Mouse (Mus musculus): Measurements from ENCODE around the gene Clpb.
A peak's percentile ranks its signal among the peaks of the same experiment; 100 is the strongest.

The Clpb gene

DNA sequence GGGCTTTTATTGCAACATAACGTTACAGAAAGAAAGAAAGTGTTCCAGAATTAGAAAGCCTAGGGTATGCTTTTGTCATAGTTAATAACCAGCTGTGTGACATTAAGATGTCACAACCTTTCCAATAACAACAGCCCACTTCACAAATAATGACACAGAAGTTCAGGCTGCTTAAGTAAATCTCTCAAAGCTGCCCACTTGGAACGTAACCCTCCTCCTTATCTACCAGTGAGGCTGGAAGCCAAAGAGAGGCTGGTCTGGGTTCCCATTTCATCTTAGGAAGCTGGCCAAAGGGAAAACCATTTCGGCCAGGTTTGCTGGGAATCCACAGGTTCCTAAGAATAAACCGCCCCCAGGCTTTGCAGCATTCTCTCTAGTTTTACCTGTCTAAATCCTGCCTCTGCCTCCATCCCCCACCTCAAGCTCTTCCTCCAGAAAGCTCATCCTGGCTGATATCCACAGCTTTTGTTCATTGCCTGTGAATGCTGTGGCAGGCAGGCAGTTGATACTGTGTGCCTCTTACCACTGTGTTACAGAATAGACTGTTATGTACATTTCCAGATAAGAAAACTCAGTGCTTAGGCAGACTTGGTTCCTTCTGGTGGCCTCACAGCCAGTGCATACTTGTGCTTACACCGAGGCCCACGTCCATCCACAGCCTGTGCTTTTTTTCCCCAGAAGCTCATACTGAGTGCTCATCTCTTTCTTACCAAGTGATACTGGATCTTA is 12.8 kb downstream of the Clpb start:
- ATAC-seq (ENCODE audit: low TSS enrichment), result no peak

DNA sequence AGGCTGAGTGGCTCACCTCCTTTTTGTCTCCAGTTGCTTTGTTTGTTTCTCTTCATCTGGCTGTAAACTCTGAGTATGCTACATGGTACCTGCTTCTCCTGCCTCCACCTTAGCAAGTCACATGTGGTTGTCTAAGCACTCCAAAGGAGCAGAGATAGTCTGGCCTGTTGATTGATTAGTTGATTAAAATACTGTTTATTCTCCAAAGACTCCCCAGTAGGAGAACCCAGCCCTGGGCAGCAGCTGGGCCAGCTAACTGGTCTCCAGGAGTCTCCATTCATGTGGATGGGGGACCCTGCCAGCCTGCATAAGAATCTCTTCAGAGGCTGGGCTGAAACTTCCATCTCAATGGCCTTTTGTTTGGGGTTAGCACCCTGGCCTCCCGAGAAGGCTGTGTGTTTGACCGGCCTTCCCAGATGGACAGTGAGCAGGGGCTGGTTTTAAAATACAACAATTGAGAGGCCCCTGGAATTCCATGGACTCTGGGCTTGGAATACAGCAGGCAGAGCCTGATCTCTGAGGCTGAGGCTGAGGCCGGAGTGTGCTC is 13.4 kb downstream of the Clpb start:
- 0 out of 2 replicates have a peak, but pooled peaks have one; percentile 24 for ATAC-seq (ENCODE audit: low TSS enrichment)

DNA sequence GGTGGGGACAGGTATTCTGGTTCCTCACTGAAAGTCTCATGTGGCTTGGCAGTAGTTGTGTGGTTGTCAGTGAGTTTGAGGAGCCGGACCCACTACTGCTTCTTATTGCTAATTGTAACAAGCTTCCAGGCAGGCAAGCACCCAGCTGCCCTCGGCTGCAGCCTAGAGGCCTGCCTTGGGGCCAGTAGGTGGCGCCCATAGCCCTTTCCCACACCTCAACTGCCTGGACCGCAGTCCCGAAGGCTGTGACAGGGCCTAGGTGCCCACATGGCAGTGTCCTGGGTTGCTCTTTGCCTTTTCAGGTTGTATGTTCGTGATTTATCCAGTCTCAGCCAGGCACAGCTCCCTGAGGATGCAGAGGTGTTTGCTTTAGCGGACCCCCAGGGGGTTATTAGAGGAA is 16.2 kb downstream of the Clpb start:
- peak; percentile 88 for ATAC-seq (ENCODE audit: low TSS enrichment)

DNA sequence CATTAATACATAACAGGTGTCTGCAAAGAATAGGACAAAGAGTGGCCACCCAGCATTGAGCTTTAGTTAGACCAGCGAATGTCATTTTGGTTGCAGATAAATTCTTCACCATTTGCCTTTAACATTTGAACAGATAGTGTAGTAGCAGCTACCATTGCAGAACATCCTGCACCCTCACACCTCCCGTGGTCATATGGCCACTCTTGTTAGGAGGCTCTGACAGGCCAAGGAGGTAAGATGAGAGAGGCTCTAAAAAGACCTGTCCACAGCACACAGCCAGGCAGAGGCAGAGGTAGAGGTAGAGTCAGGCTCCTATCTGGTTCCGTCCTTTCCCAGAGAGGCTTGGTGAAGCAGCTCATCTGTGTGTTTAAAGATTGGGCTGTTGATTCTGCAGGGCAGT is 17.5 kb downstream of the Clpb start:
- no peak for ATAC-seq (ENCODE audit: low TSS enrichment)

DNA sequence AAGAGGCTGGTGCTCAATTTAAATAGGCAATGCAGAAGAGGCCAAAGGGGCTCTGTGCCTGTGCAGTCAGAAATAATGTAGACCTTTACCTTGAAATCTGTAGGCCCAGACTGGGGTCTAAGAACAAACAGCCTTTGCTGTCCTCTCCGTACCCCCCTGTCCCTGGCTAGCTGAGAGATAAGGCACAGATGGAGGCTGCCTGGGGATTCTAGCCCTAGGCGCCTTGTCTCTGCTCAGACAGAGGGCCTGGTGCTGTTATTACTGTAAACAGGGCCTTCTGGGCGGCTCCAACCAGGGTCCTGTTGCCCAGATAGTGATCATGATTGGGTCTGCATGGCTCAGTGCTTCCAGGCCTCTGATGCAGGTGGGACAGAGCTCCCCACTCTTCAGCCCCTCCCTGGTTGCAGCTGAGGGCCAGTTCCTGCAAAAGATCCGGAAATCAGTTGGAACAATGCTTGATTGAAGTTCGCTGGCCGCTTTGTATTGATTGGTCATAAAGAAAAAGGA is 18.2 kb downstream of the Clpb start:
- no peak for ATAC-seq (ENCODE audit: low TSS enrichment)

DNA sequence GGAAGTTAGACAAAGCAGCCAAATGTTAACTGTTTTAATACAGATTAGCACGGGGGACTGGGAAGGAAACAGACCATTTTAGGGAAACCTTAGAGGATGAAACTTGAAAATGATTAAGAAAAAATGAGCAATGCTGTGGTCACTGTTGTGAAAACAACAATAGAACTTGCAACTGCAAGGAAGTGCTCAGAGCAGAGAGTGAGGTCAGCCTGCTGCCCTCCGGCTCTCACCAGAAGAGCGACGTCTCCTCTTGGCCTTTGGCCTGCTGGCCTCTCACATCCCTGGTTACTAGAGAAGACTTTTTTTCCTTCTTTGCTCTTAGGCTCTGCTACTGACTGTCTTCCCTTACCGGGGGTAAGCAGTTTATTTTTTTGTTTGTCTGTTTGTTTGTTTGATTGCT is 19.5 kb downstream of the Clpb start:
- ATAC-seq (ENCODE audit: low TSS enrichment), result no peak

DNA sequence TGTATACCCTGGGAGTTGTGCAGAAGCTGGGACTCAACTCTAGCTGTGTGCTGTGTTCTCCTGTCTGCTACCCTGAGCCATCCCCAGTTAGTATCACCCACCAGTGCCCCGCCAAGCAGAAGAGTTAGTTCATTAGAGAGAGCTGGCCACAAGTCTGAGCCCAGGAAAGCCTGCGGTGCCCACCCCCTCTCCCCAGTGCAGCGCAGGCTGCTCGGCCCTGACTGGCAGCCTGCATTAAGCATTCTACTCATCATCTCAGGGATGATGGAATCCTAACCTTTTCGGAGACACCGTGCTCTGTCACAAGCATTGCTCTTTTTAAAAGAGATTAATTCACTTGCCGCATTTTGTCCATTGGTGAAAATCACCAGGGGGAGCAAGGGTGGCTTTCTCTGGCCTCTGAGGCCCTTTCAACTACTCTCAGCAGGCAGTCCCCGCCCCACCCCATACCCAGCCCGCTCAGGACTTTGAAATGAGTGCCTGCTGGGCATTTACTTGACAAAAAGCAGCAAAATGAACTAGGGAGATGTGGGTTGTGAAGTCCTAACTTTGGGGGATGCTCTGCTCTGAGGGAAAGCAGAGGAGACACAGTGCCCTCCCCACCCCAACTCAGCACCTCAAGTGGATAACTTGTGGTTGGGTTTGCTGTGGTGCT is 20.7 kb downstream of the Clpb start:
- ATAC-seq (ENCODE audit: low TSS enrichment), result no peak

DNA sequence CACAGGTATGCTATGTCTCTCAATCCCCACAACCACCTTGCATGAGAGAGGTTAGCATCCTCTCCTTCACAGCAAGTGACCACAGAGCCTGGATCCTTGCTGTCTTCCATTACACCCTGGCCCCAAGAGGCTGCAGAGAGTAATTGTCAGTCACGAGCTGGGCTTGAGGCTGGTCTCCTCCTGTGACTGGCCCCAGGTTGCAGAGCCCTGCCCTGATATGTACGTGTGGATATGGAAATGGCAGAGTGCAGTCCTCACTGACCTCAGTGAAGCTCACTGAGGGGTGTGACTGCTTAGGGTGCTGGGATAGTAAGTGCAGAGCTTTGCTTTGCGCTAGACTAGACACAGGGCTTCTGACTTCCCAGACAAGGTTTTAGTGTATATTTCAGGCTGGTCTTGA is 21.2 kb downstream of the Clpb start:
- no peak for ATAC-seq (ENCODE audit: low TSS enrichment)

DNA sequence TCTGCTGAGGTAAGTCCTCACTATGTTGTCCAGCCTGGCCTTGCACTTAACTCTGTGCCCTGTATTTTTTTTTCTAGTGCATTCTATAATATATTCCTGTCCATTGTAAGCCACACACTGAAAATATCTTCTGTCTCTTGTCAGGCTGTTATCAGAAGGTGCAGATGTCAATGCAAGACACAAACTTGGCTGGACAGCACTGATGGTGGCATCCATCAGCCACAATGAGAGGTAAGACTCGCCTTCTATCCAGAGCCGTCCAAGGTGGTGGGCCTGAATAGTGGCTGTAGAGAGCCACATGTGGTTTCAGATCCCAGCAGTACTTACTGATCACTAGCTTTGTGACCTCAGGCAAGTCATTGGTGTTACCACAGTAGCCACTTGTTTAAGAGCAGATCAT is 23.7 kb downstream of the Clpb start:
- ATAC-seq (ENCODE audit: low TSS enrichment), result no peak

DNA sequence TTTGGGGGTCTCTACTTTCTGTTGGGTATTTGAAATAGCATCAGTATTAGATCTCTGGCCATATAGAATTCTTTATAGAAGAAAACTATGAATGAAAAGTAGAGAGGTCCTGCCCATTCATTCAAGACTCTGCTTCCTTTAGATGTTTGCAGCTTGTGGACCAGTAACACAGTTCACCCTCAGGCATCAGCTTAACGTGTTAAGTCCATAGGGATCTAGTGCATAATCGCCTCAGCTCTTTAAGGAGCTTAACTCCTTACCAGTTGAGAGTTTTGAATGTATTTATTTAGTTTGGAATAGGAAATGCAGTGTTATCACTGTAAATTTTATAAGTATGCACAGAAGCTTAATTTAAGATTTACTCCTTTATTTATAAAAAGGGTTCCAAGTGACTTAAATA is 27.0 kb downstream of the Clpb start:
- ATAC-seq (ENCODE audit: low TSS enrichment), result no peak

DNA sequence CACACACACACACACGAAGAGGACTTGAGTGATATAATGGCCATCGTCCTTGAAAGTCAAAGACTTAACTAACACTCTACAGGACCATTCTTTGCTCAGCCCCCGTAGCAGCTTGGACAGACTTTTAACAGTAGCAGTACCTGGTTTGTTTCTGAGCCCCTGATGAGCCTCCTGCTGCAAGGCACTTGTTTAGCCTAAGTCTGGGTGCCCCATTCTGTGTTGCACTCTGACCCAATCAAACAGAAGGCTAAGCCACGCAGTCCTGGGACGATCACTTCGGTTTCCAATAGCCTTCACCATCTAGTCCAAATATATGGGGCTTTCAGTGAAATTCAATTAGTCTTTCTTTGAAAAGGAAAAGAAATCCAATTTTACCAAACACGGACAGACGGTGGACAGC is 28.4 kb downstream of the Clpb start:
- ATAC-seq (ENCODE audit: low TSS enrichment), result no peak

DNA sequence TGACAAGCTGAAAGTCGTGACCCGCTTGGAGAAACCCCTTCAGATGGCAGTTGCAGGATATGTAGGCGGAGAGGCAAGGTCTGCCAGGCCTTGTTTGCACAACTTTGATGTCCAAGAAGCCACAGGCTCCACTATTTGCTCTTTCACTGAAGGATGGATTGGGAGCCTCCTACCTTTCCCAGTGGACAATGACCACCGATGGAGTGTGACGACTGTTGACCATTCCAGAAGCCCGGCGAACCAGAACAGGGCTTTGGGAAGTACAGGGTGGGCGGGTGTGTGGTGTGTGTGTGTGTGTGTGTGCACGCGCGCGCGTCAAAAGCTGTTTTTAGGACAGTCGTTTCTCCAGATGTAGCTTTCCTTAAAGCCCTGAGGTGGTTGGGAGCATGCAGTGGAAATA is 29.0 kb downstream of the Clpb start:
- ATAC-seq (ENCODE audit: low TSS enrichment), result no peak

DNA sequence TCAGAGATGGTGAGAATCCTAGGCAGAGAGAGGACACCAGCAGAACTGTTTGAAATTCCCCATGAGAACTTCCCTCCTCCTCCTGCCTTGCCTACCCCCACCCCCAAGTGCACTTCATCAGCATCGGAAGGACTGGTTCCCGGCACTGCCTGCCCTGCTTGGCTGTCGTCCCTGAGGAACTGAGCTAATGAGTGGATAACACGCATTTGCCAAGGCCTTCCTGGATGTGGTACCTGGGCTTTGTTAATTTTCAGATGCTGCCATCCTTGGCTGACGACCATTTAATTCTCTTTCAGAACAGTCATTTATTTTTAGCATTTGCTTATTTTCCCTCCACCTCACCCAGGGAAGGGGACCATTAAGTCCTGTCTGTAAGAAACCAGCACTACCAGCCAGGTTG is 32.0 kb downstream of the Clpb start:
- ATAC-seq (ENCODE audit: low TSS enrichment), result no peak

DNA sequence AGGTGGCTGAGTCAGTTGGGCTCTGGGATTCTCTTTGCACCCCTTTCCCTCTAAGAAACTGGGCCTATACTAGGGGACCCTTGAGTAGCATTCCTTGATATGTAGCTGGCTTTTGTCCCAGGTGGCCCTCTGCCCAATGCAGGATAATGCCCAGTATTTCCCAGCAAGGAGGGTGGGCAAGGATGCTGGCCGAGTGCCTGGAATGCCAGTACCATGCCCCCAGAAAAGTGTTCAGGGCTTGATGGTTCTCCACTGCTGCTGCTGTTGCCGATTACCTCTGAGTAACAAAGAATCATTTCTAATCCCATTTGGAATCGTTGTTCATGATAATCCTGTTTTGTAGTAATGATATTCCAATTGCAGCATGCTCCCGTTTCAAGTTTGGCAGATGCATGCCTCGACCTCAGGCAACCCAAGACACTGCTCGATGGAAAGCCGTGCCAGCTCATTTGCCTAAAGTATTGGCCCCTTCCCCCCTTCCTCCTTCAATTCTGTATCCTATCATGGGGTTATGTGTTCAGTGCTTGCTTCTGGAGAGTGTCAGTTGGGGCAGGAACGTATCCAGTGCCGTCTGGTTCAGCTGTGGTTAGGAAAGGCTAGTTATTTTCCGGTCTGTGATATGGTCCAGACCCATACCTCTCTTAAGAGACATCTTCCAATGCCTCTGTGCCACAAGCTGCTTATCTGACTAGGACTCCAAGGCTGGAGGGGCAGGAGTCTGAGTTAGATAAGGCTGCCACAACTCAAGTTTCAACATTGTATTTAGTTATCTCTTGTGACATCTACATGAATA is 33.7 kb downstream of the Clpb start:
- ATAC-seq (ENCODE audit: low TSS enrichment), result no peak

DNA sequence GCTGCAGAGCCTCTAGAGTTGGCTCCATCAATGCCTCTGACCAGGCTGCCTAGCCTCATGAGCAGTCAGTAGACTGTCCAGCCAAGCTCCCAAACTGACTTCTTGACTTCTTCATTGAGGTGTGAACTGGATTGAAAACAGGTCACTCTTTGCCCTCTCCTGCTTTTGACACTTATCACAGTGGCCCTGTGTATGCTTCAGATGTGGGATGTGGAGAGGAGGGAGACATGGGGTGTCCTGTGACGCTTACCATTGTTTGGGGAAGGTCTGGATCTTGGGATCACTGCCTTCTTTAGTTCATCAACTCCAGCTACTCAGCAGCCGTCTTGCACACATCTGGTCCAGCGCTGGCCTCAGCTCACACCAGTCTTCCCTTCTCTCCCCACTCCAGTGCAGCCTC is 36.9 kb downstream of the Clpb start:
- no peak for ATAC-seq (ENCODE audit: low TSS enrichment)

DNA sequence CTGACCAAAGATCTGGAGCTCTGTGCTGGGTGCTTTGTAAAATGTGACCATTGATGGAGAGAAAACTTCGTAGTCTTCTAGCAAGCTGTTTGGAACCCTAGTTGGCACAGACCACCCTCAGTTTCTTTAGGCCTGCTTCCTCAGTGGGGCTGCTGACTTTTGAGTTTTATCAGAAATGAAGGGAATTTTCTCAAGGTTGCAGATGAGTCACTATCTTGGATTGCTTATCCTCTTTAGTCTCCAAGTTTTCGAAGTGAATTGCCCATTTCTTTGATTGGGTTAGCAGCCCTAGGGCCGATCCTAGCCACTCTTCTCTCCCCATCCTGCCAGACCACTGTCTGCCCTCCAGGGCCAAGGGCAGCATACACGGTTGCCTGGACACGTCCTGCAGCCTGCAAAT is 39.3 kb downstream of the Clpb start:
- no peak for ATAC-seq (ENCODE audit: low TSS enrichment)

DNA sequence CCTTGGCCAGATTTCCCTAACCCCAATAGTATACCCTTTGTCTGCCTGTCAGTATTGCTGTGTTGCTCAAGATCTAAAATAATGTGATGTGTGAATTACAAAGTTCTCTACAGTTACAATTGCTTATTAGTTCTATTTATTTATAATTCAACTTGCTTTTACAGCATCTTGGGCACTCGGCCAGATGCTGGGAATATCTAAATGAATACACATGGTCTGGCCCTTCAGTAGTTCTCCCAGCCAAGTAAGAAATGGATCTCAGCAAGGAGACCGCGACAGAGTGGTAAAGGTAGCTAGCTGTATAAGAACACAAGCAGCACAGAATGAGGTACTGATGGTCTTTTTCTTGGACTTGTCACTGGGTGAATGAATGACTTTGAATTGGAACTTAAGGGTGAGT is 46.2 kb downstream of the Clpb start:
- ATAC-seq (ENCODE audit: low TSS enrichment), result no peak

DNA sequence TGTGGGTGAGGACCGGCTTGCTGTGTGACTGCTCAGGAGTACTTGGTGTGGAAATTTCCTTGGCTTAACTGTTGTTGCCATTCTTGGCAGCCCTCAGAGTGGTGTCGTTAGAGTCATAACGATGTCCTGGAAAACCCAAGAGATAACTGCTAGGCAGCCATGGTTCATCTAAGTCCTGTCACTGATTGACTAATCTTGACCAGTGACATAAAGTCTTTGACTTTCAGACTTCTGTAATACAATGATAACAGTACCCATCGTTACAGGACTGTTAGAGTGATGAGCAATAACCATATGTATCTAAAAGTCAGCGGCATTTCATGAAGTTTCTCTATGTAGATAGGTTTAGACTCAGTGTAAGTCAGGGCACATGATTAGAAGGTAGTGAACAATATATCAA is 46.8 kb downstream of the Clpb start:
- ATAC-seq (ENCODE audit: low TSS enrichment), result no peak

DNA sequence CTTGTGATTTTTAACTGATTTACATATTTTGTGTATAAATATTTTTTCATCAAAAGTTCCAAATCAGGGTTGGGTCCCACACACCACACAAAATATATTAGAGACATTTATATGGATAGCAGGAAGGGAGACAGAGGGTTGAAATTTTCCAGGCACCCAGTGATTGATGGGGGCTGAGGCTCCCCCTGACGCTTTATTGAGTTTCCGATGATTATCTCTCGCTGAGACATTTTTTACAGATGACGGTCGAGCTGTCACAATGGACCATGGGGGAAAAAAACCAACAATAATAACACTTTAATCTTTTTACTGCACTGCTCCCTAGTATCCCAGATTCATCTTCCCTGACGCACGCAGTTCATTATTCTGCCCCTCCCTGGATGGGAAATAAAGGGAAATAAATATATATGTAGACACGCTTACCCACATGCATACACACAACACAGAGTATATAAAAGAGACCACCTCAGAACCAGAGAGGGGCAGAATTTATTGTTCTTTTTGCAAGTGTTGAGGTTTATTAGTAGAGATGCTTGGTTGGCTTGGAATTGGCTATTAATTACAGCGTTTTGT is 50.5 kb downstream of the Clpb start:
- ATAC-seq (ENCODE audit: low TSS enrichment), result no peak

DNA sequence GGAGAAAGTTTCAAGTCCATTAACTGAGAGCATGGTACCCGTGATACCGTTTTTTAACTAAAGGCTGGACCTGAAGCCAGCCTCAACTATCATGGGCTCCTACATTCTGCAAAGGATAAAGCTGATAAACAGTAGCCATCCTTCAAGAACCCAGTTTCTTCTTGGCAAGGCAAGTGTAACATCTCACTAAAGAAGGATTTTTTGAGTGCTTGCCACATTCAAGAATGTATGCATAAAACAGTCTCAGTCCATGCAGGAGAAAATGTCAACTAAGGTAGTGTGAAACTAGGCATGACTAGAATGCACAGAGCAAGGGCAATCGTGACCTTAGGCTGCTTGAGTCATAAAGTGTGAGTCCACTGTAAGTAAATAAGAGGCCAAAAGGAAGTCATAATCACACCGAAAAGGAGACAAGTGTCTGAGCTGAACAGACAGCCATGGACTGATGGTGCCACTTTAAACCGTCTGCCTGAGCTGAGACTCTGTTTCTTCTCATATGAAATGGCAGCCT is 51.7 kb downstream of the Clpb start:
- ATAC-seq (ENCODE audit: low TSS enrichment), result peak; percentile 75

DNA sequence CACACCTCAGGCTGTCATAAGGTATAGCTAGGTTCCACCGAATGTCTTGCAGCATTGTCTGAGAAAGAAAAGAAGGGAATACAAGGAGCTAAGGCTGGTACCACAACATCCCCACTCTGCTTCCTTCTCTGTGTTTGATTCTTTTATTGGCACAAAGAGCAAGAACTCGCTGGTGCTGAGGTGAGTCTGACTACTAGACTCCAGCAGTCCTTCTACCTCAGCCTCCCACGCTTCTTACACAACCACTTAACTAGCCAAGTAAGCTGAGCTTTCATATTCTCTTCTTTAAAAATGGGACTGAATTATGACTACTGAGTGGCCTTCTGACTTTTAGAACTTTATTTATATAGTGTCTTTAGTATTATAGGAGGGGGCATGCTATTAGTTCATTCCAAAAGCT is 56.9 kb downstream of the Clpb start:
- peak; percentile 63; the same call in 1 of the 2 replicates for ATAC-seq (ENCODE audit: low TSS enrichment)

DNA sequence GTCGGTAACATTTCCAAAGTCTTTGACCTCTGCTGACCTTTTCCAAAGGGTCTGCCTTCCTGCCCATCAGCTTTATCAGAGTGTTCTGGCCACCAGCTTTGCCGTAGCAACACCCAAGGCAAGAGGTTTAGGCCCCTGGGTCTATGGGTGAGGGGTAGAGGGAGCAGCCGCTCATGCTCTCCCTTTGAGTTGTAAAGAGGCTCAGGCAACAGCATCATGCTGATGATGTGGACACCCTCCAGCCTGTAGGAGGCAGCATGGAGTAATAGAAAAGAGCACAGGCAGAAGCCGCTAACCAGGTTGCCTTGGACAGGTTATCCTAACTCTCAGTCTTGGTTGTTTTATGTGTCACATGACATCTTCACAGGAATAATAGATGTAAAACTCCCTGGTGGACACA is 61.6 kb downstream of the Clpb start:
- ATAC-seq (ENCODE audit: low TSS enrichment), result no peak
